Mouse (Mus musculus): Measurements from ENCODE around the gene Ints7. TPM values are rescaled to one million over a fixed set of nuclear protein-coding genes. Genes with fewer than 3 reads are reported as not detected.

Ints7 gene
- total RNA-seq, 1 experiment from 2014 or later, result 76.4 TPM

DNA sequence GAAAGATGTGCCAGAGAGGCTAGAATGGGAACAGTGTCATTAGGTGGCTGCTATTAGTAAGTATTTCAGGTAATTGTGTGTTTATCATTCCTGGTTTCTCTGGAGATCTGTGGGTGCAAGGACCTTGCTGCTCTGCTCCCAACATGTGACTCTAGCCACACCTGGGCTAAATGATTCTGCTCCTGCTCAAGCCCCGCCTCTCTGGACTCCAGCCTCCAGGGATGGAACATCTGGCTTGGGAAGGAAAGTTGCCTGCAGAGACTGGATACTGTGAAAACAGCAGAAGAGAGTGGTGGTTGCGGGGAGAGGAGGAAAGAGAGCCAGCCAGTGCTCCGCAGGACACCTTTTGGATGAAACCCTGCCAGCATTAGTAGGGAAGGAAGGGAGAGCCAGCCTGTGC, 84.0 kb downstream of the Ints7 start:
- no peak for ATAC-seq (replicated peaks in 1 of 2; ENCODE audit: insufficient read depth in 1 of 2, low FRiP score in 2 of 2, low TSS enrichment in 1 of 2, low read depth in 1 of 2, poor library complexity in 2 of 2, severe bottlenecking in 2 of 2)

DNA sequence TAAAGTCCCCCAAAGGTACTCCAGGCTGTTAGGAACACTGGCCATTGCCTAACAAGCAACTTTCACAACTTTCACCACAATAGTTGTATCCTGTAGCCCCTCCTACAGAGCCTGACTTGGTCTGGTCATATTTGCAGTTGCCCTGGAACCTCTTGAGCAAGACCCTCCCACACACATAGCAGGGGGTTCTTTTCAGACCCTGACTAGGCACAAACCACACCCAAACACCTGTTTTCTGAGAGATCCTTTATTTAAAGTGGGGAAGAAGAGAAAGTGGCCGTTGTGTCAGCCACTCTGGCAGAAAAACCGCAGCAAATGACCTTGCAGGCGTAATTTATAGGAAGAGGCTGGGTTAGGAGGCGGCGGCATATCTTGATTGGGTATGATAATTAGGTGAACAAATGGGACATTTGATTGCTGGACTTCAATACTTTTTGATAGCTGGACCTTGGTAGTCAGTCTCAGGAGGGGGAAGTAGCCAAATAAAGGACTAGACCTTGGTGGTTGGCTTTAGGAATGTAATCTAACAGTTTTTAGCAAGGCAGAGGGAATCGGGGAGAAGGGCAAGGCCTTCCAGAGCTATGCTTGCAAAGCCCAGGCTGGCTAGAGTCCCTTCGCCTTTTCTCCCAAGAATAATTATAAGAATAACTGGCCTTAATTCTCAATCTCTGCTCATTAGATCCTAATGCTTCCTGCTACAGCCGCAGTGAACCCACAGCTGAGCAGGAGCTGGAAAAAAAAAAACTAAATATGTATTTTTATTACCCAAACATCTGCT, 85.8 kb downstream of the Ints7 start:
- ATAC-seq (replicated peaks in 1 of 2; ENCODE audit: insufficient read depth in 1 of 2, low FRiP score in 2 of 2, low TSS enrichment in 1 of 2, low read depth in 1 of 2, poor library complexity in 2 of 2, severe bottlenecking in 2 of 2), result peak; percentile 75 to 86

- peak in 1 of 2 experiments; percentile 30; a peak in 1 of 4 replicates for ATAC-seq (replicated peaks in 1 of 2; ENCODE audit: insufficient read depth in 1 of 2, low FRiP score in 2 of 2, low TSS enrichment in 1 of 2, low read depth in 1 of 2, poor library complexity in 2 of 2, severe bottlenecking in 2 of 2)
These were observed 86.9 kb downstream of the Ints7 start for GRCm38 (mm10) chr1:191662178-191662898.

GRCm38 (mm10) chr1:191662899-191663500, 87.6 kb downstream of the Ints7 start:
- no peak for ATAC-seq (replicated peaks in 1 of 2; ENCODE audit: insufficient read depth in 1 of 2, low FRiP score in 2 of 2, low TSS enrichment in 1 of 2, low read depth in 1 of 2, poor library complexity in 2 of 2, severe bottlenecking in 2 of 2)

- no peak for ATAC-seq (replicated peaks in 1 of 2; ENCODE audit: insufficient read depth in 1 of 2, low FRiP score in 2 of 2, low TSS enrichment in 1 of 2, low read depth in 1 of 2, poor library complexity in 2 of 2, severe bottlenecking in 2 of 2)
These were observed 88.2 kb downstream of the Ints7 start for GRCm38 (mm10) chr1:191663603-191664002.

GRCm38 (mm10) chr1:191666351-191666750, 90.9 kb downstream of the Ints7 start:
- no peak for ATAC-seq (replicated peaks in 1 of 2; ENCODE audit: insufficient read depth in 1 of 2, low FRiP score in 2 of 2, low TSS enrichment in 1 of 2, low read depth in 1 of 2, poor library complexity in 2 of 2, severe bottlenecking in 2 of 2)

GRCm38 (mm10) chr1:191668030-191668429, 92.6 kb downstream of the Ints7 start:
- ATAC-seq (replicated peaks in 1 of 2; ENCODE audit: insufficient read depth in 1 of 2, low FRiP score in 2 of 2, low TSS enrichment in 1 of 2, low read depth in 1 of 2, poor library complexity in 2 of 2, severe bottlenecking in 2 of 2), result peak in 1 of 2 experiments; percentile 37; a peak in 1 of 4 replicates

Other genes starting within 250 kb of the Ints7 start
- 27.1 and 37.1 TPM in 2 replicates for gene Tmem206, start 249.7 kb upstream of the Ints7 start, total RNA-seq (2017)
- gene Ppp2r5a, start 172.4 kb upstream of the Ints7 start, total RNA-seq (2017), result 135 and 180 TPM in 2 replicates
- 81.7 and 96.1 TPM in 2 replicates for gene Dtl, start 92 bp upstream of the Ints7 start, total RNA-seq (2017)
- 24.0 and 34.2 TPM in 2 replicates for gene Lpgat1, start 142.2 kb downstream of the Ints7 start, total RNA-seq (2017)
- 24.4 and 25.0 TPM in 2 replicates for gene Nek2, start 245.8 kb downstream of the Ints7 start, total RNA-seq (2017)